Mouse (Mus musculus) ES-CJ7 (cell line): ENCODE measurements at regions not wholly inside any gene's neighbourhood (a gene's known extent, or its start where the extent isn't known, plus 50 kb on each side); places are given as distances from the start of the nearest gene placed in this dataset.
A peak's percentile ranks its signal among the peaks of the same experiment; 100 is the strongest.

Source experiments
- DNase-seq: peaks from one replicate; pipeline ENCODE4 v3.0.0; 2011; ENCODE audit warnings: low read depth, low spot score

DNA sequence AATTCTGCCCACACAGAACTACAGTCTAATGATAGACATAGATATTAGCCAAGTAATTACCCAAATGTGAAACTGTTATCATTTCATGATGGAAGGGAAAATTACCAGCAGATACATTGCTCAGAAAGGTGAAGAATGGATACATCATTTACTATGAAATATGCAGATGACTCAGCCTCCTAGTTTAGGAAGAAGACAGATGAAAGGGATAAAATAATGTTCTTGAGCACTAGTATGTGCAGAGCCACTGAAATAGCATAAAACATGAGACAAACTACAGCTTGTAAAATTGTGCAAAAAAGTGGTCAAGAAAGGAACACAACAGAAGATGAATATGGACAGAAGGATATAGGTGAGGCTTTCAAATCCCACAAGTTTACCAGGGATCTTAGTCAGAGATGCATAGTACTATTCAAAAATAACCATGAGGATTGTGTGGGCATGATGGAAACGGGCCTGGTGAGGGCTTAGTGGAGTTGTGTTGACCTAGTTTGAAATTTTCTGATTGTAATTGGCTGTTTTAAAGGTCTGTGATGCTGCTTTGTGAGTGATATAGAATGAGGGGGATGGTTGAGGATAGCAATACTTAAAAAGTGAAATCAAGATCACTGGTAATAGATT is 883.3 kb downstream of the Dnajb9 start:
- DNase-seq: no peak

GRCm38 (mm10) chr12:43310293-43310692 is 899.8 kb downstream of the Dnajb9 start:
- DNase-seq: no peak

DNA sequence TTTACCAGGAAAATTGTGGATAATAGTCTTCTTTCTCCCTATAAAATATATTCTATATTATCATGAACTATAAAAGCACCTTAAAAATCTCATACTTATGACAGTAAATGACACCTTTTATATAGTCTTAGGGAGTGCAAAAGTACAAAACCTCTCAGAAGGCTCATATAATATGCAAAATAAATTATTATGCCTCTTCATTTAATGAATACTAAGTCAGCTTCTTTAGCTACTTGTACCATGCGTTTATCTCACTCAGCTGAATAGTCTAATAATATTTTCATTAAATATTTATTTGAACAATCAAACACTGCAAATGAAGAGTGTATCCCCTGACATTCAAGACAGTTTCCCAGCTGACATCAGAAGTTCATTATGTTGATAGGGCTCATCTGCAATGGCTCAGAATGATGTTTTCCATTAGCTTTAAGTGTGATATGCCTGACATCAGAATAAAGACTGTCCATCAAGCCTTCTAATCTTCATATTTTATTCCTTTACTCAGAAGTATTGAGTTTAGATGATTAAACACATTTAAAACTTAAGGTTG is 903.5 kb downstream of the Dnajb9 start:
- DNase-seq: no peak

DNA sequence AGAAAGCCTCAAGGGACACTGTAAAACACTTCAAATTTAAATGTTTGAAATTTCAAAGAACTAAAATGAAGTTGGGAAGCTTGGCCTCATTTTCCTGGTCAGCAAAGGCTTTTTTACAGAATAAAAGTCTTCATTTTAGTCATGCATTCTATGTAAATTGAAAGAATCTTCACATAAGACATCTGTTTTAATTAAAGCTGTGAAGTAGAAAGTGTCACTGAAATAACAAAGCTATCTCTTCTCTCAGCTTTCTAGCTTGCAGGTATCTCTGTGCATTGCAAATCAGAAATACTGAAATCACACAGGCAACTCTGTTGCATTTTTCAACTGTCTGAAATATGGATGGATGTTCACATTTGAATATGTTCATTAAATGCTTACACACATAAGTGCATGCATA is 909.6 kb downstream of the Dnajb9 start:
- DNase-seq: no peak

DNA sequence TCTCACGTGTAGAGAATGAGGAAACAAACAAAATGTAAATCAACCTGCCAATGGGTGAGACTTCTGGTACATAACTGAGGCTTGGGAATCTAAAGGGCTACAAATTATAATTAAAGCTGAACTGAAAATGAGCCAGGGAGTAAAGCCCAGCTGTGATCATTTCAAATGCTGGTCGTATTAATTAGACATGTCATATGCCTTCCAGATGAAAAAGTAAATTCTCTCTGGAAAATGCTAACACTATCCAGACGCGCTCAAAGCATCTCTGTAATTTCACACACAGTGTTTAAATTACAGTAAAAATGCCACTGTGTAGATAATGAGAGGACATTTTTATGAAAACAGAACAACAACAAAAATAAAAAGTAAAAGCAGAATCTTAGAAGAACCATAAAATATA is 929.7 kb downstream of the Dnajb9 start:
- DNase-seq: no peak

DNA sequence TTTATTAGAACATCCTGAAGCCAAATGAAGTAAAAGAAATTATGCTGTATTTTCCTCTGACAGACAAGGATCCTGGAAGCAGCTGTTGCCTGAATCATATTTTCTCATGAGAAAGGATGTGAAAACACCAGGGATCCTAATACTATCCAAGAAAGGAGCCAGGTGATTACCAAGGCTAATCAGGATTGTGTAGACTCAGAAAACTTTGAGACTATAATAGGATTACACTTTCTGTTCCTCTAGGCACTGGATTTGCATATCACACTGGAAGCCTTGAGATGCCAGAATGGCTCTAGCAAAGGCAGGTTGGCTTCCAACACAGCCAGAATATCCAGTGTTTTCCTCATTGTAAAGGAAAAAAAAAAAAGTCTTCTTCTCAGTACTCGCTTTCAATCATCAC is 945.1 kb downstream of the Dnajb9 start:
- DNase-seq: no peak

DNA sequence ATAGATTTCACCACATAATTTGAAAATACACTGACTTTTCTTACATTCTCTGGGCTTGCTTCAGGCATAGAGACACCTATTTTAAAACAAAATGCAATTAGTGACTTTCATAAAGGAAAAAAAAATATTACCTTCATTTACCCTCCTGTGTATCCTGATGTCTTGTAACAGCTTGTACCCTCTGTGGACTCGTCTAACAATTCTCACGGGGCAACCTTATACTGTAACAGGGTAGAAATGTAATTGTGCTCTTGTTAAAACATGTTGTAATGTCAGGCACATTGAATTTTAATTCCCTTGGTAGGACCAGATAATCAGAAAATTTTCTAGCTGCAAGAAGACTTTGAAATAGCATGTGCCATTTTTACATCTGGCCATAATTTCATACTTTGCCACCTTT is 946.3 kb downstream of the Dnajb9 start:
- no peak for DNase-seq

DNA sequence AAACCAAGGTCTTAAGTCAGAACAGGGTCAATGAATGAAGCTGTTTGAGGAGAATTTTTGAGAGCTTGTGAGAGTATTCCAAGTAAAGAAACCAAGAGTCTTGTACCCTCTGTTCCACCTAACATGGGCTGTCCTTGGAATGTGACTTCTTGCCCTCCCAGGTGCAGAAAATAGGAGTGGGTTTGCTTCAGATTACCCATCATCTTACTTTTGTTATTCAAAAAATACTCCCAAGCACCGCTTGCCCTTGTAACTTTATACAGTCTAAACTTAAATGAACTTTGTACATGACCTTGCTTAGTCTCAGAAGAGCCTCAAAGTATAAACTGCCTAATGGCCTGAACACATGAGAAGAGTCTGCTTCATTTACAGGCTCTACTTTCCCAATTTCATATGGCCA is 984.2 kb downstream of the Dnajb9 start:
- DNase-seq: peak; percentile 63

DNA sequence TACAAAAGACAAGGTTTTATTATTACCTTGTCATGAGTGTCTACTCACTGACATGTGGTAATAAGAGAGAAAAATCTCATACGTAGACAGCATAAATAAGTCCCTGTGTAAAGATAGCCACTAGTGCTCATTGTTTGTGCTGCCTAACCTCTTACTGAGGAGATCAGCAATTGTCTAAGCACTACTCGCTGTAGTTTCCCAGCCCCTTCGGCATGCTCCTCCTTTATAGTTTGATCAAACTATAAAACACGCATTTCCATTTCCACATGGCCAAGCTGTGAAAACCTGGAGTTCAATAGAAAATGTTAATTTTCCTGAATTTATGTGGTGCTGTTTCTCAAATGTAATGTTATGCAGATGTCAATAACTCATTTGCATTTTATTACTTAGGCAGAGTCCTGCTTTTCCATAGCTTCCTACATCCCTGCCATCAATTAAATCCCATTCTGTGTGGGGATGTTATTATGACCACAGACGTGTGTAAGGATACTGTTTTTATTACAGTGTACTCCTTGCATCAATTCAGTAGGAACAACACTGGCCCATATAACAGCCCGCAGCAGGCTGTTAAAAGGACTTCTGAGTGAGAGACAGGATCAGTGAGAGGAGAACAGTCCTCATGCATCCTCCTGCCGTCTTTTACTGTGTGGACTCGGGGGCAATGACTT is 986.2 kb downstream of the Dnajb9 start:
- no peak for DNase-seq

- DNase-seq: peak; percentile 74
Observed at GRCm38 (mm10) chr12:43212341-43212740, 997.8 kb downstream of the Dnajb9 start.

DNA sequence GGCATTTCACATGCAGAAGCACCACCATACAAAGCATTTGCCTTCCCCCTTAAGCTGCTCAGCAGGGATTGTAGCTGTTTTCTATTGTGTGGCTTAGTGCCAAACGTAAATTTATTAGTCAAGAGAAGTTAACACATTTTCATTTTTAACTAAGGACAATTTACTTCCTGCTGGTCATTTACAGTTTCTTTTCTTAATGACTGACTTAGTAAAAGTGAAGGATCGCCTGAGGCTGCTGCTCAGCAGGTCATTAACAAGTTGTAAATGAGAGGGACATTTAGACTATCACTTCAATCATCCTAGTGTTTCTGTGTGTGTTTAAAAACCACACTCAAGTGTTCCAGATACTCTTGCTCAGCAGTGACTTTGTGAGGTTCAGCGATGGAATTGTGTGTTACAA is 1005.5 kb downstream of the Dnajb9 start:
- peak; percentile 51 for DNase-seq
